Mouse (Mus musculus) heart, embryonic 14.5 days (tissue): ENCODE data around the gene Add2. TPM values are rescaled to one million over a fixed set of nuclear protein-coding genes. Genes with fewer than 3 reads are reported as not detected.

Experiments used
- ATAC-seq: fragments of 200-750 bp; cut with Nextera tagmentation; 2 replicates; pipeline ENCODE4 v1.8.0; 2017; ENCODE audit warnings: low read depth, moderate TSS enrichment; ENCODE audit not compliant: insufficient number of reproducible peaks, insufficient read depth, low FRiP score
- H3K27ac ChIP-seq, 2 experiments: fragments of 200-500 bp in 1 of 2; fragments of 300-500 bp in 1 of 2; sonication (generic) in 1 of 2; replicated peaks in 1 of 2; 2 replicates each; pipeline ENCODE4 v1.5.1; 2012 to 2014; ENCODE audit warnings: low read depth in 2 of 2, low read length in 2 of 2, control low read depth in 1 of 2, mild to moderate bottlenecking in 1 of 2, mixed read lengths in 1 of 2; ENCODE audit not compliant: control insufficient read depth in 1 of 2, insufficient read depth in 1 of 2
- H3K27me3 ChIP-seq: fragments of 300-500 bp; sonication (generic); 2 replicates; pipeline ENCODE4 v1.6.1; 2014; ENCODE audit warnings: mild to moderate bottlenecking, low read length, control low read depth; ENCODE audit not compliant: control insufficient read depth, insufficient read depth
- H3K36me3 ChIP-seq: fragments of 300-500 bp; sonication (generic); 2 replicates; pipeline ENCODE4 v1.6.1; 2014; ENCODE audit warnings: mild to moderate bottlenecking, control low read depth, low read length, mixed read lengths; ENCODE audit not compliant: control insufficient read depth, insufficient read depth
- H3K4me1 ChIP-seq, 2 experiments: fragments of 200-500 bp in 1 of 2; fragments of 300-500 bp in 1 of 2; sonication (generic) in 1 of 2; 2 replicates each; pipeline ENCODE4 v1.6.1; 2012 to 2014; ENCODE audit warnings: low read length in 2 of 2, control low read depth in 1 of 2, mixed read lengths in 1 of 2; ENCODE audit not compliant: control insufficient read depth in 2 of 2, insufficient read depth in 2 of 2
- H3K4me2 ChIP-seq: fragments of 300-500 bp; sonication (generic); 2 replicates; pipeline ENCODE4 v1.6.1; 2014; ENCODE audit warnings: mild to moderate bottlenecking, low read length
- H3K4me3 ChIP-seq, 2 experiments: fragments of 200-500 bp in 1 of 2; fragments of 300-500 bp in 1 of 2; sonication (generic) in 1 of 2; 2 replicates each; pipeline ENCODE4 v1.5.1; 2012 to 2014; ENCODE audit warnings: low read length in 2 of 2, mild to moderate bottlenecking in 2 of 2, control low read depth in 1 of 2, low read depth in 1 of 2, moderate library complexity in 1 of 2; ENCODE audit not compliant: control insufficient read depth in 1 of 2, insufficient read depth in 1 of 2
- H3K9ac ChIP-seq: fragments of 300-500 bp; sonication (generic); 2 replicates; pipeline ENCODE4 v1.6.1; 2014; ENCODE audit warnings: mild to moderate bottlenecking, low read length
- H3K9me3 ChIP-seq: fragments of 300-500 bp; sonication (generic); 2 replicates; pipeline ENCODE4 v1.6.1; 2016; ENCODE audit warnings: low read length, control low read depth; ENCODE audit not compliant: control insufficient read depth
- WGBS: fragments of 180-500 bp; shearing (Covaris S2); extraction: QIAGEN DNeasy Blood & Tissue Kit; methylation state at CpG from one replicate; pipeline ENCODE4 v1.1.7; 2014; 5-methylcytosine and 5-hydroxymethylcytosine counted together
- polyA plus RNA-seq: library from polyadenylated mRNA; unstranded; fragments of >200 nt; fragmentation: Nextera tagmentation; extraction: Ambion mirVana; gene quantifications from 2 replicates; pipeline ENCODE4 v1.2.1, GENCODE M21; 2014

The Add2 gene
- polyA plus RNA-seq, 1 experiment from 2014 or later = 2.3 TPM

DNA sequence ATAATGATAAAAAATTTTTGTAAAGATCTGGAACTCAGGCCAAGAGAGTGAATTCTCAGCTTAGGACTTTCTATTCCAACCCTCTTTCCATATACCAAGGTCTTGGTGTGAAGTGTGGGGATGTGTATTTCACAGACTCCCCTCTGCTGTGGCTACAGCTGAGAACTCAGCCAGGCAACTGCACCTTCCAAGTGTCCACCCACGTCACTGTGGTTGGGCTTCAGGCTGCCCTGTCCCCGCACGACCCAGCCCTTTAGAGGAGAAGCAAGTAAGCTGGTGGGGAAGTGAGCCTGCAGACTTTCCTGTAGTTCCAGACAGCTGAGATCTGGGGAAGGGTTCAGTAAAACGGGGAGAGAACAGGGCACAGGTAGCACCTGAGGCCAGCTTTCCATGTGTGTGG is 68.7 kb downstream of the Add2 start:
- no peaks in the 10 kb centered on the region for H3K9me3 ChIP-seq
- H3K4me3 ChIP-seq = no peak overlapping the region
- no peaks in the 10 kb centered on the region for H3K27me3 ChIP-seq
- H3K27ac ChIP-seq = no peak overlapping the region
- H3K36me3 ChIP-seq = no peaks in the 10 kb centered on the region
- no peak overlapping the region for H3K4me2 ChIP-seq
- WGBS = 60% methylated on average over 4 of the region's 4 CpGs
- no peak overlapping the region for H3K9ac ChIP-seq
- ATAC-seq = no peak
- peaks cover 0 to 2% of the 10 kb centered on the region in 2 experiments; a peak in 1 of 4 replicates for H3K4me1 ChIP-seq

DNA sequence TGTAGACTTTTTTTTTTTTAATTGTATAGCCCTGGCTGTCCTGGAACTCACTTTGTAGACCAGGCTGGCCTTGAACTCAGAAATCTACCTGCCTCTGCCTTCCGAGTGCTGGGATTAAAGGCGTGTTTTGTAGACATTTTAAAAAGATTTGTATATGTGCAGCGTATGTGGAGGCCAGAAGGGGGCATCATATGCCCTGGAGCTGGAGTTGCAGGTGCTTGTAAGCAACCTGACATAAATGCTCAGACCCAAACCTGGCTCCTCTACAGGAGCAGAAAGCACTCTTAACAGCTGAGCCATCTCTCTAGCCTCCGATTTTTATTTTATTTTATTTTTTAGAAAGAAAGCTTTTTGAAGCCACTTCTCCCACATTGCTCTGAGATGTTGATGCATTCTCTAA is 70.5 kb downstream of the Add2 start:
- H3K4me2 ChIP-seq = no peak overlapping the region
- no peak for ATAC-seq
- peaks cover 0 to 2% of the 10 kb centered on the region in 2 experiments; a peak in 1 of 4 replicates for H3K4me1 ChIP-seq
- no peaks in the 10 kb centered on the region for H3K9me3 ChIP-seq
- no peak overlapping the region for H3K4me3 ChIP-seq
- no peak overlapping the region for H3K27ac ChIP-seq
- H3K9ac ChIP-seq = no peak overlapping the region
- H3K36me3 ChIP-seq = no peaks in the 10 kb centered on the region
- no peaks in the 10 kb centered on the region for H3K27me3 ChIP-seq
- WGBS = 78% methylated on average over 4 of the region's 4 CpGs

GRCm38 (mm10) chr6:86101451-86101850 is 73.0 kb downstream of the Add2 start:
- Histone ChIP-seq H3K36me3 (no peaks in the 10 kb centered on the region), H3K9ac (no peak overlapping the region), H3K27me3 (no peaks in the 10 kb centered on the region), H3K9me3 (no peaks in the 10 kb centered on the region), H3K27ac (no peak overlapping the region), H3K4me2 (no peak overlapping the region), H3K4me3 (no peak overlapping the region), H3K4me1 (no peaks in the 10 kb centered on the region; a peak in 1 of 4 replicates)
- 82% methylated on average over 5 of the region's 5 CpGs for WGBS
- no peak for ATAC-seq

DNA sequence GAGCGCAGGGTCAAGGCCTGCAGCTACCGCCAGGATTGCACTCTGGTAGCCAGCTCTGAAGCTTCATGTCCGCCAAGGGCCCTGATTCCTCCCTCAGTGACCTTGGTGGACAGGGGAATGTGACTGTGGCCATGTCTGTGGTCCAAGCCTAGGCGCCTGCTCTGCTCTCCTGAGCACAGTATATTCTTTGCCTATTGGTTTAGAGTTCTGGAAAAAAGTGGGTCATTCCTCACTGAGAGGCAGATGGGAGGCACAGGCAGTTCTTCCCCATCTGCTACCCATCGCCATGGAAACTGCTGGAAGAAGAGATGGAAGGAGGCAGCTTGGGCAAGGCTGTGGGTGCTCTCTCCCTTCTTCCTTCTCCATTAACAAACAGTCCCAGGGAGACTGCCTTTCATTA is 74.4 kb downstream of the Add2 start:
- no peak for ATAC-seq
- Histone ChIP-seq H3K9me3 (no peaks in the 10 kb centered on the region), H3K27ac (no peak overlapping the region), H3K4me2 (no peak overlapping the region), H3K9ac (no peak overlapping the region), H3K27me3 (no peaks in the 10 kb centered on the region), H3K36me3 (no peaks in the 10 kb centered on the region), H3K4me3 (no peak overlapping the region), H3K4me1 (no peaks in the 10 kb centered on the region; a peak in 1 of 4 replicates)
- WGBS = 86% methylated on average over 5 of the region's 5 CpGs

GRCm38 (mm10) chr6:86103614-86104013 is 75.1 kb downstream of the Add2 start:
- no peaks in the 10 kb centered on the region for H3K36me3 ChIP-seq
- WGBS = 67% methylated on average over 4 of the region's 4 CpGs
- H3K4me3 ChIP-seq = no peak overlapping the region
- no peaks in the 10 kb centered on the region for H3K27me3 ChIP-seq
- H3K27ac ChIP-seq = no peak overlapping the region
- no peak overlapping the region for H3K4me2 ChIP-seq
- H3K9me3 ChIP-seq = no peaks in the 10 kb centered on the region
- no peaks in the 10 kb centered on the region for H3K4me1 ChIP-seq
- no peak overlapping the region for H3K9ac ChIP-seq
- ATAC-seq = no peak

- no peak overlapping the region for H3K4me3 ChIP-seq
- H3K27ac ChIP-seq = no peak overlapping the region
- no peak overlapping the region for H3K4me2 ChIP-seq
- 72% methylated on average over 4 of the region's 4 CpGs for WGBS
- H3K36me3 ChIP-seq = no peaks in the 10 kb centered on the region
- no peaks in the 10 kb centered on the region for H3K27me3 ChIP-seq
- H3K4me1 ChIP-seq = no peaks in the 10 kb centered on the region
- H3K9ac ChIP-seq = no peak overlapping the region
- H3K9me3 ChIP-seq = no peaks in the 10 kb centered on the region
- no peak for ATAC-seq
These were observed 76.2 kb downstream of the Add2 start for GRCm38 (mm10) chr6:86104719-86105118.

DNA sequence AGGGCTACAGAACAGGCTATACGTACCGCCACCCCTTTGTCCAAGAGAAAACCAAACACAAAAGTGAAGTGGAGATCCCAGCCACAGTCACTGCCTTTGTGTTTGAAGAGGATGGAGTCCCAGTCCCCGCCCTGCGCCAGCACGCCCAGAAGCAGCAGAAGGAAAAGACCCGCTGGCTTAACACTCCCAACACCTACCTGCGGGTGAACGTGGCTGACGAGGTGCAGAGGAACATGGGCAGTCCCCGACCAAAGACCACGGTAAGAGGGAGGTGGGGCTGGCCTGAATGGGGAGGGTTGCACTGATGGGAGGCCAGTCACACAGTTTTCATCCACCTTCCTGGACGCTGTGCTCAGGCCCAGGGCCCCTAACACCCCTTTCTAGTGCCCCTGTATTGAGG is 77.6 kb downstream of the Add2 start:
- Histone ChIP-seq H3K4me1 (no peaks in the 10 kb centered on the region), H3K36me3 (no peaks in the 10 kb centered on the region), H3K27ac (no peak overlapping the region), H3K9me3 (no peaks in the 10 kb centered on the region), H3K4me2 (no peak overlapping the region), H3K9ac (no peak overlapping the region), H3K27me3 (no peaks in the 10 kb centered on the region), H3K4me3 (no peak overlapping the region)
- ATAC-seq = no peak
- 79% methylated on average over 12 of the region's 12 CpGs for WGBS

GRCm38 (mm10) chr6:86107101-86107500 is 78.6 kb downstream of the Add2 start:
- H3K27me3 ChIP-seq = no peaks in the 10 kb centered on the region
- no peak overlapping the region for H3K9ac ChIP-seq
- H3K4me1 ChIP-seq = no peaks in the 10 kb centered on the region
- 82% methylated on average over 4 of the region's 4 CpGs for WGBS
- H3K27ac ChIP-seq = no peak overlapping the region
- no peaks in the 10 kb centered on the region for H3K9me3 ChIP-seq
- ATAC-seq = no peak
- no peaks in the 10 kb centered on the region for H3K36me3 ChIP-seq
- H3K4me2 ChIP-seq = no peak overlapping the region
- H3K4me3 ChIP-seq = no peak overlapping the region
